ENCODE assay signal across 10 mouse cellular contexts in the genomic region with DNA sequence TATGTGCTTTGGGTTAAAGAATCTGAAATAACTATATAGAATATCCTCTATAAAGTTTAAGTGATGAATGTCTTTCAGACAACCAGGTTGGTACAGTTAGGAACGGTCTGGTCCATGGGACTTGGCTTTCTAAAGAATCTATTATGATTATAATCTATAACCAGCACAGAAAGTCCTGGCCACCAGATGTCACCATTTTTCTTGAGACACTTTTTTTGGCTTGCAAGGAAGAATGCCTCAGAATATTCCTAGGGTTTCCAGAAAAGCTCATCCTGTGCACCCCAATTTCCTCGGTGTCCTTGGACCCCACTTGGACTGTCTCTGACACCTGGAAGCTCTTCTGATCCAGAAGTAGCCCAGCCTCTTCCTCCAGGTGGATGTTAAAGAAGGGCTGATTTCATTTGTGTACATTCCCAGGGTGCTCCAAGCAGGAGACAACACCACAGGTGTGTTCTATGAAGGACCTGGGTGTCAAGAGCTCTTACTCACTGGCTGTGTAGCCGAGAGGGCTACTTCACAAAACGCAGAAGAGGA. TPM values are rescaled to one million over a fixed set of nuclear protein-coding genes. Genes with fewer than 3 reads are reported as not detected.
DNase-seq lines count a peak whose midpoint lies in the region; ATAC-seq and TF ChIP-seq lines count a peak whose summit lies in the region.
"Had no signal": no experiment of that assay in that cellular context is flagged by ENCODE, and none has a peak within 500 bp of the region (broad histone marks: within the 10 kb centered on the region; RNA-seq: fewer than 3 reads in every experiment).

No protein-coding gene starts in this region.

- no peak overlapping the region for H3K4me2 ChIP-seq in forebrain, postnatal 0 days (ENCODE audit: low read depth)
- no peak overlapping the region for H3K4me2 ChIP-seq in forebrain, embryonic 15.5 days (replicated peaks)
- peak overlapping the region; percentile 97; the same call in 1 of the 2 replicates for H3K4me2 ChIP-seq in liver, embryonic 13.5 days
- H3K4me2 ChIP-seq in liver, embryonic 11.5 days: no peak overlapping the region

- no peaks in the 10 kb centered on the region for H3K9me3 ChIP-seq in forebrain, postnatal 0 days (ENCODE audit: low read length)
- no peaks in the 10 kb centered on the region for H3K9me3 ChIP-seq in forebrain, embryonic 15.5 days
- no peaks in the 10 kb centered on the region for H3K9me3 ChIP-seq in liver, embryonic 13.5 days (replicated peaks)
- H3K9me3 ChIP-seq in liver, embryonic 11.5 days (ENCODE audit: control insufficient read depth, low read length): no peaks in the 10 kb centered on the region
- H3K9me3 ChIP-seq: limb, embryonic 12.5 days had no signal

- H3K4me1 ChIP-seq in forebrain, postnatal 0 days (ENCODE audit: insufficient read depth): peaks cover 12% of the 10 kb centered on the region
- peaks cover 18% of the 10 kb centered on the region for H3K4me1 ChIP-seq in forebrain, embryonic 15.5 days
- H3K4me1 ChIP-seq in liver, embryonic 13.5 days (replicated peaks): peaks cover 28% of the 10 kb centered on the region
- peaks cover 5% of the 10 kb centered on the region for H3K4me1 ChIP-seq in liver, embryonic 11.5 days (replicated peaks; ENCODE audit: control insufficient read depth, insufficient read depth, low read length)

- H3K4me3 ChIP-seq in forebrain, postnatal 0 days (ENCODE audit: low read depth, low read length): no peak overlapping the region
- H3K4me3 ChIP-seq in forebrain, embryonic 15.5 days: no peak overlapping the region
- no peak overlapping the region for H3K4me3 ChIP-seq in liver, embryonic 13.5 days (replicated peaks)
- no peak overlapping the region for H3K4me3 ChIP-seq in liver, embryonic 11.5 days (ENCODE audit: low read depth, low read length)
- H3K4me3 ChIP-seq: limb, embryonic 12.5 days had no signal

- no peaks in the 10 kb centered on the region for H3K27me3 ChIP-seq in forebrain, postnatal 0 days (ENCODE audit: insufficient read depth, low read length)
- H3K27me3 ChIP-seq in forebrain, embryonic 15.5 days: no peaks in the 10 kb centered on the region
- 0 out of 2 replicates have a peak, but pooled peaks cover 5% of the 10 kb centered on the region for H3K27me3 ChIP-seq in liver, embryonic 13.5 days
- H3K27me3 ChIP-seq in liver, embryonic 11.5 days (replicated peaks; ENCODE audit: control insufficient read depth, insufficient read depth, low read length): no peaks in the 10 kb centered on the region
- H3K27me3 ChIP-seq: limb, embryonic 12.5 days had no signal

- TF ChIP-seq POLR2A in brain, embryonic 14.5 days (IDR thresholded peaks at IDR 0.05; ENCODE audit: borderline replicate concordance, extremely low read depth, insufficient read depth, insufficient read length, poor library complexity, severe bottlenecking): no peak

- no peak overlapping the region for H3K9ac ChIP-seq in forebrain, postnatal 0 days
- H3K9ac ChIP-seq in forebrain, embryonic 15.5 days (replicated peaks): no peak overlapping the region
- no peak overlapping the region for H3K9ac ChIP-seq in liver, embryonic 13.5 days
- H3K9ac ChIP-seq in liver, embryonic 11.5 days (ENCODE audit: low read depth, low read length): no peak overlapping the region
- H3K9ac ChIP-seq: limb, embryonic 12.5 days had no signal

- ATAC-seq in forebrain, postnatal 0 days: no peak
- ATAC-seq in forebrain, embryonic 15.5 days (replicated peaks): no peak
- no peak for ATAC-seq in liver, embryonic 13.5 days (ENCODE audit: low read depth)
- ATAC-seq in liver, embryonic 11.5 days (replicated peaks; ENCODE audit: low FRiP score): no peak
- ATAC-seq: Patski had no signal

- peak; percentile 58 for TF ChIP-seq CTCF in forebrain, postnatal 0 days (IDR thresholded peaks at IDR 0.05; ENCODE audit: low read depth)
- peak; percentile 11; the same call in 1 of the 2 replicates for TF ChIP-seq CTCF in brain, embryonic 14.5 days (IDR thresholded peaks at IDR 0.05; ENCODE audit: borderline replicate concordance, extremely low read depth, insufficient read depth, insufficient read length)

- no peaks in the 10 kb centered on the region for H3K36me3 ChIP-seq in forebrain, postnatal 0 days (ENCODE audit: insufficient read depth)
- H3K36me3 ChIP-seq in forebrain, embryonic 15.5 days: no peaks in the 10 kb centered on the region
- H3K36me3 ChIP-seq in liver, embryonic 13.5 days: no peaks in the 10 kb centered on the region
- H3K36me3 ChIP-seq in liver, embryonic 11.5 days (ENCODE audit: control insufficient read depth, insufficient read depth, low read length): no peaks in the 10 kb centered on the region
- H3K36me3 ChIP-seq: limb, embryonic 12.5 days had no signal

- peak; percentile 70 for DNase-seq in forebrain, postnatal 0 days
- DNase-seq in liver, embryonic 13.5 days: no peak
- DNase-seq in liver, embryonic 11.5 days (ENCODE audit: low spot score): no peak
- DNase-seq in brain, embryonic 14.5 days (ENCODE audit: low read depth): peak; percentile 74
- DNase-seq in kidney, postnatal 36 days: peak; percentile 71 to 77
- DNase-seq in right cerebral cortex, postnatal 10 days (ENCODE audit: low spot score in 2 of 2): peak; percentile 59
- no peak for DNase-seq in c-Kit-positive CD71-positive TER-119-positive erythroid progenitor cells, embryonic 14.5 days (ENCODE audit: low spot score)

- 60% methylated on average over 4 of the region's 4 CpGs for WGBS in forebrain, postnatal 0 days
- WGBS in forebrain, embryonic 15.5 days: 67% methylated on average over 4 of the region's 4 CpGs
- 36% methylated on average over 4 of the region's 4 CpGs for WGBS in liver, embryonic 13.5 days (ENCODE audit: insufficient replicate concordance)
- 54% methylated on average over 4 of the region's 4 CpGs for WGBS in liver, embryonic 11.5 days

- no peak overlapping the region for H3K27ac ChIP-seq in forebrain, postnatal 0 days (ENCODE audit: low read depth, low read length)
- no peak overlapping the region for H3K27ac ChIP-seq in forebrain, embryonic 15.5 days (replicated peaks)
- no peak overlapping the region for H3K27ac ChIP-seq in liver, embryonic 13.5 days
- no peak overlapping the region for H3K27ac ChIP-seq in liver, embryonic 11.5 days (ENCODE audit: low read depth, low read length)
- H3K27ac ChIP-seq: limb, embryonic 12.5 days had no signal

RNA-seq across cellular contexts. Expression of a gene that starts 1.5 kb away (rescaled TPM):
- 30.4 and 42.9 TPM in 2 replicates for total RNA-seq in forebrain, postnatal 0 days (2014; rRNA removed)
- 5.4 and 9.3 TPM in 2 replicates for polyA plus RNA-seq in forebrain, postnatal 0 days (2015; fragmentation: Nextera tagmentation; extraction: Ambion mirVana)
- 12.3 and 12.6 TPM in 2 replicates for polyA plus RNA-seq in forebrain, embryonic 15.5 days (2015; fragmentation: Nextera tagmentation; extraction: Ambion mirVana)
- 0.62 and 0.86 TPM in 2 replicates for polyA plus RNA-seq in liver, embryonic 13.5 days (2015; fragmentation: Nextera tagmentation; extraction: Ambion mirVana)
- 1.8 and 2.3 TPM in 2 replicates for polyA plus RNA-seq in liver, embryonic 11.5 days (2014; fragmentation: Nextera tagmentation; extraction: Ambion mirVana)
- 17.0 and 29.3 TPM in 2 replicates for polyA plus RNA-seq in brain, embryonic 14.5 days (2012; rRNA removed)

Comparison
In these comparisons a context has a peak if more than half of its experiments do, and no peak if none do; other contexts are left out.
1. DNase-seq: peak in forebrain, postnatal 0 days (single experiment), brain, embryonic 14.5 days (single experiment), kidney, postnatal 36 days (2 of 2) and right cerebral cortex, postnatal 10 days (2 of 2); none in liver, embryonic 13.5 days (single experiment), liver, embryonic 11.5 days (single experiment) and c-Kit-positive CD71-positive TER-119-positive erythroid progenitor cells, embryonic 14.5 days (single experiment).